Mouse (Mus musculus) brown adipose tissue, adult 24 weeks (tissue): ENCODE data around the gene Tmem201. TPM values are rescaled to one million over a fixed set of nuclear protein-coding genes. Genes with fewer than 3 reads are reported as not detected.

Source experiments
- H3K27ac ChIP-seq: fragments of 200-500 bp; replicated peaks from 2 replicates; pipeline ENCODE4 v1.5.1; 2012; ENCODE audit warnings: low read depth, mild to moderate bottlenecking, low read length
- H3K4me1 ChIP-seq: fragments of 200-500 bp; 2 replicates; pipeline ENCODE4 v1.6.1; 2012; ENCODE audit warnings: low read length, mixed read lengths; ENCODE audit not compliant: control insufficient read depth, insufficient read depth, insufficient read length
- H3K4me3 ChIP-seq: fragments of 200-500 bp; 2 replicates; pipeline ENCODE4 v1.5.1; 2012; ENCODE audit warnings: low read depth, mild to moderate bottlenecking, low read length, moderate library complexity; ENCODE audit not compliant: insufficient read depth
- polyA plus RNA-seq: library from polyadenylated mRNA; stranded (reverse); fragments of >200 nt; gene quantifications from 2 replicates; pipeline ENCODE4 v1.2.4, GENCODE M21; 2012; ENCODE audit not compliant: missing spikeins, insufficient read depth, insufficient read length

The Tmem201 gene
- polyA plus RNA-seq, 1 experiment, result 9.2 TPM

DNA sequence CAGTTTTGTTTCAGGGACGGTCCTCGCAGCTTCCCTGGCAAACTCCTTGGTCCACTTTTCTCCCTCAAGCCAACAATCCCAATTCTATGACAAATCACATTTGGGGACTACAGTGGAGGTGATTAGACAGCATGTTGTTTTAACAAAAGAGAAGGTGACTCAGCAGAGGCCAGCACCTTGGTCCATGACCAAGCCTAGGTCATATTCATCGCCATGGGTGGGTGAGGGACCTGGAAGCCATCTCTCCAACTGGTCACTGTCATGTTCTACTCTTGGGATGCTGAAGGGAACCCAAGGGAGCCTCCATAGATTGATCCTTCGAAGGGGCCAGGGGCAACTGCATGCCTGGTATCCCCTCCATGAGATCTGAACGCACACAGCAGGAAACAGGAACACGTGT is 3.6 kb downstream of the Tmem201 start:
- Histone ChIP-seq H3K27ac (peak overlapping the region; percentile 10), H3K4me3 (no peak overlapping the region), H3K4me1 (peaks cover 46% of the 10 kb centered on the region)

DNA sequence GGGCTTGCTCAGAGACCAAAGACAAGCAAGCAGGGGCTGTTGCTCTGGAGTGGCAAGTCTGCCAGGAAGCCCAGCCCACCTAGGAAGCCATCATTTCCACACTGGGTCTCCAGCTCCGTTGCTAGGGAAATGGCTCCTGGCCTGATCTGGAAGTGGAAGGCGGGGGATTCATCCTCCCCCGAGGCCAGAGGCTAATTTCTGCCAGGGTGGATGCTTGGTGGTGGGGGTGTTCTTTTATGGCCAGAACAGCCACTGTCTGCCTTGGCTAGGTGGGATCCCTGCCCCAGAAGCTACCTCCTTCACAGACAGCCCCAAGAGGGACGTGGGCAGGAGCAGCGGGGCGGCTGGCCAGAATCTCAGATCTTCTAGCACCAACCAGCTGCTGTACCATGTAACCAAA is 4.1 kb downstream of the Tmem201 start:
- Histone ChIP-seq H3K27ac (peak overlapping the region; percentile 10; the same call in 1 of the 2 replicates), H3K4me1 (peaks cover 48% of the 10 kb centered on the region), H3K4me3 (no peak overlapping the region)

DNA sequence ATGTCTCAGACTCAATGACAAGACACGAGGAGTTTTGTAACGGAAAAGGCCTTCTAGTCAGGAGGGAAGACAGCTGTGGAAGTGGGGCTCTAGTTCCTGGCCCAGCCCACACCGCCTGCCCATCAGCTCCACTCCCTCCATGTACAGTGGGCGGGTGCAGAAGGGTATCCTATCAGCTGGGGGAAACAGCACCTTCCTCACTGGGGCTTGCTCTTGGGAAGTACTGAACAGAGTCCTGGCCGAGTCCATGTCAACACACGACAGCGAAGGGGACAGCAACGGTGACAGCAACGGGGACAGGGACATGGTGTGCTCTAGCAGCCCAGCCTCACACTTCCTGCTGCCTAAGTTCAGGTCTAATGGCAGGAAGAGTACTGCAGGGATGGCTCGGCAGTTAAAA is 5.0 kb downstream of the Tmem201 start:
- H3K4me1 ChIP-seq, result peaks cover 48% of the 10 kb centered on the region
- peak overlapping the region; percentile 69 for H3K27ac ChIP-seq
- H3K4me3 ChIP-seq, result no peak overlapping the region

DNA sequence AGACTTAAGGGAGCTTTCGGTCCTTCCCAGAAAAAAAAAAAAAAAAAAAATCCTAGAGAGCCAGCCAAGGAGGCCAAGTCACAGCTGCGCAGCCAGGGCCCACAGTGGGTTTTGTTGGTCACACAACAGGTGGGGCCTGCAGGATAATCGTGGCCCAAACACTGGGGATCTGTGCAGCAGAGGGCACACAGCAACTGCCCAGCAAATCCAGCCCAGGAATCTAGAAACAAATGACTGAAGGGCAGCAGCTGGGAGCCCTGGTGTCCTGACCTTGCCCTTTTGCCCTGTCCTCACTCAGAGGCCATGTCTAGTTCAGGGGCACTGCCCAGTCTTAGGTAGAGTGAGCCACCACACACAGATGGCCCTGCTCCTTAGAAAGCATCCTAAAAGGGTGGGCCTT is 5.5 kb downstream of the Tmem201 start:
- Histone ChIP-seq H3K4me1 (peaks cover 48% of the 10 kb centered on the region), H3K27ac (peak overlapping the region; percentile 69), H3K4me3 (no peak overlapping the region)

DNA sequence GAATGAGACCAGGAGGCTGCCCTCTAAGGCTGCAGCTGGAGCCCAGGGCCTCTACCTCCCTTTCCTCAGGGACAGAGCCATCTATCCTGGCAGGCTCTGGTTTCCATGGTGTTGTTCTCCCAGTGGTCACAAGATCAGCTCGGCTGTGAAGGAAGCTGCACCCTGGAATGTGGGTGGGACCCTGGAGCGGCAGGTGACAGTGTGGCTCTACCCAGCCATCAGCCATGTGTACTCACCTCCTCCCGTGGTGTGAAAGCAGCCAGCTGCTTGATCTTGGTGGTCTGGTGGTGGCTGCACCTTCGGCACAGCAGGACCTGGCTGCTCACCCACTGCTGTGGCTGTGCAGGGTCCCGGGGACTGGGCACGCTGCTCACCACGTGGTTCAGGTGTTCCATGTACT is 7.0 kb downstream of the Tmem201 start:
- Histone ChIP-seq H3K4me1 (peaks cover 44% of the 10 kb centered on the region), H3K4me3 (no peak overlapping the region), H3K27ac (no peak overlapping the region)

DNA sequence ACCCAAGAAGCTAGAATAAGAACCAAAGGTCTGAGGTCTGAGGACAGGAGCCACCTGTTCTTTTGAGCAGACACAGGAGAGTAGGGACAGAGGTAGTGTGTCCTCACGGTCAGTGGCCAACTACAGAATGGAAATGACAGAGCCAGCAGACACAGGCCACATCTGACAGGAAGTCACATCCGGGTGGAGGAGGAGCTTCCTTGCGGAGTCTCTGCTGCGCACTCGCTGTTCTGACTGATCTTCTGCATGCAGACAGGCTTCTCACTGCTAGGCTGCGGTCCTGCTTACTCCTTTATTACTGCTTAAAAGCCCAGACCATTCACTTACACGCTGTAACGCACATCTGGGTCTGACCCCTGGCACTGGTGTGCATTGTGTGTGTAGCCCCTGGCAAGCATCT is 9.0 kb downstream of the Tmem201 start:
- Histone ChIP-seq H3K4me1 (peaks cover 27% of the 10 kb centered on the region), H3K4me3 (peak overlapping the region; percentile 25; the same call in 1 of the 2 replicates), H3K27ac (no peak overlapping the region)

DNA sequence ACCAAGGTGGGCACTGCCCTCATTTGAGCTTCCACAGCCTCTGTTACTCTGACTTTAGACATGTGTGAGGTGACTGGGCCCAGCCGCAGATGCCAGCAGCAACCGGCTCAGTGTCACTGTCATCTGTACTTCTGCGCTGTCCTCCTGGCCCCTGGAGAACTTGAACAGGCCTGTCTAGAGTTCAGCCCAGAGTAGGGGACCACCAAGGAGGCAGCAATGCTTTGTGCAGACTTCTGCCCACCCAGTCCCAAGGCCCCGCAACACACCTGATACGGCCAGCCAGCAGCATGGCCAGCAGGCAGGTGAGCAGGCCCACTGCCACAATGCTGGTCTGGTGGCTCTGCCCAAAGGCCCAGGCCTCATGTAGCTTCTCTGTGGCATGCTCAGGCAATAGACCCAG is 10.2 kb downstream of the Tmem201 start:
- Histone ChIP-seq H3K4me1 (peaks cover 16% of the 10 kb centered on the region), H3K4me3 (no peak overlapping the region), H3K27ac (no peak overlapping the region)

DNA sequence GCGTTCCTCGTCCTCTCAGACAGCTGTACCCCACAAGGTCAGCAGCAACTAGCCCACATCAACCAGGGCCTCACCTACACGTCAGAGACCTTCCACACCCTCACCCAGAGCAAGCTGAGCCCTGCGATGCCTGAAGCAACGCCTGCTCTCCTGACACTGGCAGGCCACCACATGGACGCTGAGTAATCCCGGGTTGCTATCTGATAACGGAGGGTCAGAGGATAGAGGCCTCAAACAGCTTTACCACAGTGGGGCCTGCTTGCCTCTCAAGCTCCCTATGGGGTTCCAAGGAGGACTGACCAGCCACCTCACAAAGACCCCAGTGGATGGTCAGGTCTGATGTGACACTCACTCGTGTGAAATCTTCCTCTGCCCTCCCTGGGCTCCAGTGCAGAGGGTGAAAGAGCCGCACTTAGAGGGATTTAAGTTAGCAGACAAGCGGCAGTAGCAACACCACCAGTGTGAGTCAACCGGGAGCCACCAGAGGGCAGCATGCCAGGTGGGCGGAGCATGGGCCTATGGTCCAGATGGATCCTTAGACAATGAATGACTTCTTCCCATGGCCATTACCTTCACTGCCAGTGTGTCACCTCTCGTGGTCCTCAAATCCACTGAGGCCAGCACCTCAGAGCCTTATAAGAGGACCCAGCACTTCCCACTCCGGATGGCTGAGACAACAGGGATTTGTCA is 12.0 kb downstream of the Tmem201 start:
- Histone ChIP-seq H3K27ac (no peak overlapping the region), H3K4me3 (no peak overlapping the region), H3K4me1 (peaks cover 5% of the 10 kb centered on the region; the same call in 1 of the 2 replicates)

DNA sequence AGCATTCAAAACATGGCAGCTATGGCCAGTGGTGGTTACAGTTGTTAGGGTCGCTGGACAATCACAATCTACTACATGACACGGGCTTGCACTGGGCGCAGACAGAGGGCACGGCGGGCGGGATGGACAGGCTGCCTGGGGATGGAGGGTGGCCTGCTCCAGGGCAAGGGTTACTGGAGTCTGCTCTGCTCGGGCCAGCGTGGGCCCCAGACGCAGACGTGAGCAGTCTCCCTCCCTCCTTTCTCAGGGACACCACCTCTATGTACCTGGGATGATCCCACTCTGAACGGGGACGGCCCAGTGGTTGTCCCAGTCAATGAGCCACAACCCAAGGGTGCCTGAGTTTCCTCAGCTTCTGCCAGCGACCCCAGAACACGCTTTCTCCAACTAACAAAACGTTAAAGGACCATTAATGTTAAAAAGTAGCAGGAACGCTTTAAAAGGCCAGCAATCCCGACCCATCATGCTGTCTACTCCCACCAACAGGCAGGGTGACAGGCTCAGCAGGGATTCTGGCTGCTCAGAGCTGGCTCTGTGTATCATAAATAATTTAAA is 12.9 kb downstream of the Tmem201 start:
- H3K27ac ChIP-seq, result no peak overlapping the region
- H3K4me3 ChIP-seq, result no peak overlapping the region
- peaks cover 4% of the 10 kb centered on the region; the same call in 1 of the 2 replicates for H3K4me1 ChIP-seq

DNA sequence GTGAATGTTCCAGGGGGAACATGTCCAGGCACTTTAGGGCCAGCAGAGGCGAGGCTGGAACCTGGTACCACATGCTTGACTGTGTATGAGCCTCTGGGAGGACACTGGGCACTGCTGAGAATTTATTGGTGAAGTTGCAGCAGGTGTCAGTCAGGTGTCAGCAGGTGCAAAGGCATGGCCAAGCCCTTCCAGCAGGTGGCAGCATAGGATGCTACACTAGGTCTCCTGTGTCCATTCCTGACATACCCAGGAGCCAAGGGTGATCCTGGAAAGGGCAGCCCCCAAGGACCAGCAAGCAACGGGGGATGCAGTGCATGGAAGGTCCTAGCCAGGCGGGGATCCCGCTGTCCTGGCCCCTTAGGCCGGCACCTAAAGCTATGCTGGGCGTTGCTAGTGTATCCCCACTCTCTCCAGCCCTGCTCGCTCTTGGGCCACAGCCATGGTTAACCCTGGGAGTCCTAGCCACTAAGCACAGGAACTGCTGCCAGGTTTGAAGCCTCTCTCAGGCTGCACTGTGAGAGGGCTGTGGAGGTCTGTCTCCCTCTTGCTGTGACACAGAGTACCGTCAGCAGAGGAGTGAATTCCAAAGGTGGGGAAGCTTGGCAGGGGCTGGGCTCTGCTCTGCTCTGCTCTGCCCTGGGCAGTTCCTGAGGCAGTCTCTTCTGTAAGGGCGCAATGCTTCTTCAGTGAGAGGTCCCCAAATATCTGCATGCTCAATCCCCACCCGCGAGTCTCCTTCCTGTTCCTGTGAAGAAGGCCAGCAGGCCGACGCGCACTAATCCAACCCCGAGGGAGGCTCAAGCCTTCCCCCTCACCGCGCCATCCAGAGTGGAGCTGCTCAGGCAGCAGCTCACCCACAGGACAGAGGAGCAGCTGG is 13.8 kb downstream of the Tmem201 start:
- no peak overlapping the region for H3K27ac ChIP-seq
- peaks cover under 1% of the 10 kb centered on the region; the same call in 1 of the 2 replicates for H3K4me1 ChIP-seq
- H3K4me3 ChIP-seq, result no peak overlapping the region

DNA sequence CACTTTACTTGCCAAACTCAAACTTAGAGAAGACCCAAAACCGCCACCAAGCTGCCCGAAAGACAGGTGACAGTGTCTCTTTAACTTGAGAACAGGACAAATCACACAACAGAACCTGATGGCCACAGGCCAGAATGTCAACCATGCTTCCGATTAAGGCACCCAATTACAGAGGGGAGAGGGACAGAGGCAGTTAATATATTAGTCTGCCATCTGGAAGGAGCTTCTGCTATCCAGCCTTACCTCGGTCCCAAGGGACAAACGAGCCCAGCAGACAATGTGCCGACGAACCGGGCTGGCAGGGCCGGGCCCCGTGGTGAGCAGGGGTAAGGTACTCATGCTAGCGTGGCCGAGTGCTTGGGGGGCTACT is 14.8 kb downstream of the Tmem201 start:
- Histone ChIP-seq H3K4me3 (no peak overlapping the region), H3K27ac (no peak overlapping the region), H3K4me1 (no peaks in the 10 kb centered on the region)

DNA sequence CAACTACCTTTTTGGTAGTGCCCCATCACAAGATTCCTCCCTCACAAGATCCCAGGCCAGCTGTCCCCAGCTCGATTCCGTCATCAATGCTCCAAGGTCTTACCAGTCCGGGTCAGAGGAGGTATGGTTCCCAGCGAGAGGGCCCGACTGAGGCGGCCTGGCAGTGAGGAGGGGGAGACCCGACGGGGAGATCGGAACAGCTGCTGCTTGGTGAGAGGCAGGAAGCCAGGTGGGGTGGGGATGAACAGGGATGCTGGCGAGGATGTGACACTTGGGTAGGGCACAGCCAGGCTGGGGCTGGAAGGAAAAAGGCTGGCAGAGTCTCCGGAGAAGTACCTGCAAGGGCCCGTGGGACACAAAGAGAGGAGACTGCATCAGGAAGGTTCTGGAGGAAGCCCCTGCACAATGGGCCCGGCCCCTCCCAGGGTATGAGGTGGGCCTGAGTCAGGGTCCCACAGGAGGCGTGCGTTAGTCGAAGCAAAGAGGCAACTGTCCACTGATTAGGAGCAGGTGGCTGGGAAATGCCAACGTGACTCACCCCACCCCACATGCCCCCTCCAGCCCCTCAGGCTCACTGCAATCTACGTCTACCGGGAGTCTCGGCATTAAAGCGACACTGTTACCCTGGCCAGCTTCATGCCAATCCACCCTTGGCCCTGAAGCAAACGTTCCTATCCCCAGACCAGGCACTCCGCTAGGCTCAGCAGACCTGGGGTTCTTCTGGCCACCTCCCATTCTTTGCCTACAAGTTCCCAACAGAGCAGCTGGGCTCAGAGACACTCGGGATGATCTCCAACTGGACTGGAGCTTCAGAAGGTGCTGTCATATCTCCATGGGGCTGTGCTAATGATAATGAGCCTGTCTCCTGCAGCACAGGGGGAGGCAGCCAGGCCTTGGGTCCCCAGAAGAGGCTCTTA is 15.5 kb downstream of the Tmem201 start:
- Histone ChIP-seq H3K27ac (no peak overlapping the region), H3K4me1 (no peaks in the 10 kb centered on the region)

DNA sequence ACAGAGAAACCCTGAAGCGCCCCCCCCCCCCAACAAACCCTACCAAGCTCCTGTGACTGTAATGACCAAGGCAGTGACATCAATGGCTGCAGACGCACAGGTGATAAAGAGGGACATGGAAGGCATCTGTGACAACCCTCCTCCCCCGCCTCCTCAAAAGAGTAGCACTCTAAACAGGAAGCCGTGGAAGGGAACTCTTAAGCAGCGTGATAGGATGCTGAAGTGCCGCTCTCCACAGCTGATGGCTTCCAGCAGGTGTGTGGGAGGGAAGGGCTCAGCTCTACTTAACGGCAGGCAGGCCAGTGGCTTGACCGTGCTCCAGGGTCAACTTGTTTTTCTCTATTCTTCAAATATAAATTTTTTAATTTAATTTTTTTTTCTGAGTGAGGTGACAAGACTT is 16.7 kb downstream of the Tmem201 start:
- H3K4me1 ChIP-seq, result no peaks in the 10 kb centered on the region
- H3K4me3 ChIP-seq, result no peak overlapping the region
- H3K27ac ChIP-seq, result no peak overlapping the region

More for the DNA sequence above, 15.5 kb downstream of the Tmem201 start:
- H3K4me3 ChIP-seq, result no peak overlapping the region

DNA sequence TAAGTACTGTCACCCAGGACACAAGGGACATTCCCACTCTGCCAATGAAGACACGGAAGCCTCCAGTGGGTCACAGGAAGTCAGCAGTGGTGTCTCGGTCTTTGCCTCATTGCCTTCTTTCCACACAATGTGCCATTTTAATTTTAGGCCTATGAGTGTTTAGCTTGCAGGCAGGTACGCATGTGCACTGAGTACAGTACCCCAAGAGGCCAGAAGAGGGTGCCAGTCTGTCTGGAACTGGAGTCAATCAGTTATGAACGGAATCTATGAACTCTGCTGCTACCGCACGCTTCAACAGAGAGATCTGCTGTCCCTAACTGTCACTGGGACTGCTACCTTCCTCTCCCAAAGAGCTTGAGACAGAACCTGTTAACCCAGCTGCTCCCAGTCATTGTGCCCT is 18.2 kb downstream of the Tmem201 start:
- Histone ChIP-seq H3K4me3 (no peak overlapping the region), H3K4me1 (no peaks in the 10 kb centered on the region), H3K27ac (no peak overlapping the region)

DNA sequence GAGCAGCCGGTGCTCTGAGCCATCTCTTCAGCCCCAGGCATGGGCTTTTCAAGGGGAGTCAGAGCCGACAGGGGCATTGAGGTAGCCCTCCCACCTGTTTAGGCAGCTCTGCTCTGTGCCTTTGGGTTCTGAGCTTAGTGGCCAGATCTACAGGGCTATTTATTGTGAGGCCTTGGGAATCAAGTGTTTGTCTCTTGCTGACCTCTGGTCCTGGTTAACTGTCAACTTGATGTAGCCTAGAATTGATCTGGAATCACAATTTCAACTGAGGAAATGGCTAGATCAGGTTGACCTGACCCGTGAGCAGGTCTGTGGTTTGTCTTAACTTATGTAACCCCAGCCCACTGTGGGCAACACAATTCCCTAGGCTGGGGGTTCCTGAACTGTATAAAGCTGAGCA is 23.3 kb downstream of the Tmem201 start:
- H3K27ac ChIP-seq, result no peak overlapping the region
- no peak overlapping the region for H3K4me3 ChIP-seq
- H3K4me1 ChIP-seq, result no peaks in the 10 kb centered on the region
